Mouse (Mus musculus): Measurements from ENCODE around the gene Otub2. TPM values are rescaled to one million over a fixed set of nuclear protein-coding genes. Genes with fewer than 3 reads are reported as not detected.

Otub2 gene
- total RNA-seq (2014; rRNA removed; ENCODE audit: low replicate concordance) (8.6 and 12.2 TPM in 2 replicates), polyA plus RNA-seq (2015; fragmentation: Nextera tagmentation; extraction: Ambion mirVana) (5.0 and 5.7 TPM in 2 replicates)

DNA sequence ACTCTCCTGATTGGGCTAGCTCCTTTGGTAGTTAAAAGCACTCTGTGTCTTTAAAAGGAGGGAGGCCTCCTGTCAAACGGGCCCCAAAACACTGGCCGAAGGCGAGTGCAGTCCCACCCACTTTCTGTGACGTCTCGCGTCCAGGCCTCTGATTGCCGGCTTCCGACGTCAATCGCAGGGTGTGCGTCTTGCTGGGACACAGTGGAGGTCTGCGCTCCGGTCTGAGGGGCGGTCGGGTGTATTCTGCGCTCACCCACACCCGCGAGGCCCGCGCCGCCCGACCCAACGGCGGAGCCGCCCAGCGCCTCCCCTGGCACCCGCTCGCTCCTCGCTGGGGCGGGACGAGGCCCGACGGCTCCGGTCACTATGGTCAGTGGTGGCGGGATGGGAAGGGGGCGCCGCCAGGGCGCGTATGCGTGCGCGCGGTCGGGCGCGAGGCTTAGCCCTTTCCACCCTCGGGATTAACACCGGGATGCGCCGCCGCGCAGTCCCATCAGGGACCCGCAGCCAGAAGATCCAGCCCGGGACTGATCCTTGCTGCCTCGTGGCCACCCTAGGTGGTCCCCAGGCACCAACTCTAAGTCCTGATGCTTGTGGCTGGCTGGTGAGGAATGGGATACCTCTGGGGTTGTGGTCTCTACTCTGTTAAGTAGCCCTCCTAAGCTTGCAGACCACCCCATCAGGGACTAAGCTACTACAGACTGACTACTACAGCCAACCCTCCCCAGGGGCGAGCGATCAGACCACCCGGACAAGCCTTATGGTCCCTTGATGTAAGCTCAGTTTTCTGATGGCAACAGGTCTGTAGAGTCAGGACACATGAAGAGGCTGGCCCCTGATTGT lies at the start of gene Otub2:
Gene Otub2 (plus strand): TSS at position 178 of the 843 bp plus-strand sequence.
- Histone ChIP-seq H3K4me2 (ENCODE audit: low read depth, low read length) (peak within 1 kb of the TSS; percentile 66), H3K9me3 (replicated peaks; ENCODE audit: control insufficient read depth, low read length) (no peaks in the 10 kb centered on the region), H3K9ac (replicated peaks; ENCODE audit: low read depth, low read length) (peak within 1 kb of the TSS; percentile 75), H3K4me1 (ENCODE audit: control insufficient read depth, insufficient read depth) (peaks cover 13% of the 10 kb centered on the region), H3K27me3 (ENCODE audit: control insufficient read depth, insufficient read depth, low read length) (no peaks in the 10 kb centered on the region), H3K27ac (ENCODE audit: low read depth) (peak within 1 kb of the TSS; percentile 56), H3K36me3 (replicated peaks; ENCODE audit: control insufficient read depth, insufficient read depth, low read length) (no peaks in the 10 kb centered on the region), H3K4me3 (ENCODE audit: low read depth, low read length) (peak within 1 kb of the TSS; percentile 63)
- under 1% methylated on average over 58 of the region's 58 CpGs for WGBS
- no peak for TF ChIP-seq EP300 (IDR thresholded peaks at IDR 0.05; ENCODE audit: low read depth)
- TF ChIP-seq CTCF (IDR thresholded peaks at IDR 0.05; ENCODE audit: low read depth) = no peak
- ATAC-seq (ENCODE audit: insufficient read depth, low read depth) (peak; percentile 99), DNase-seq (ENCODE audit: low spot score) (peak; percentile 97)

DNA sequence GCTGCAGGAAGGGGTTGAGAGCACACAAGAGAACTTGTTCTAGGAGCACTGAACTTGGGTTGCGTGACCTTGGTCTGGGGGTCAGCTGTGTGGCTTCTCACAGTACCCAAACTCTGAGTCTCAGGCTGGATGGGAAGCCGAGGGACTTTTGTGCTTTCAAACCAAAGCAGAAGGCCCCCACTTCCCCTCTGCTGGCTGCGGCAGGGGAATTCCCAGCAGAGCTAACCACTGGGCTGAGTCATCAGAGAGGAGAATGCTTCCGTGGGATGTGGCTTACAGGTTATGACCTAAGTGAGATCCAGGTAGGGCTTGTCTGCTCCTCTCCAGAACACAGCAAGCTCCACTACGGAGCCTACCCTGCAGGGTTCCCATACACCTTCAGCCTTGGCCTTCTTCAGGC lies 47.3 kb upstream of the Otub2 start:
- Histone ChIP-seq H3K27me3 (ENCODE audit: control insufficient read depth, insufficient read depth, low read length) (no peaks in the 10 kb centered on the region), H3K4me1 (ENCODE audit: control insufficient read depth, insufficient read depth) (peaks cover 13% of the 10 kb centered on the region; the same call in 1 of the 2 replicates), H3K9ac (replicated peaks; ENCODE audit: low read depth, low read length) (no peak overlapping the region), H3K36me3 (replicated peaks; ENCODE audit: control insufficient read depth, insufficient read depth, low read length) (peaks cover 43% of the 10 kb centered on the region), H3K4me2 (ENCODE audit: low read depth, low read length) (no peak overlapping the region), H3K4me3 (ENCODE audit: low read depth, low read length) (no peak overlapping the region), H3K9me3 (replicated peaks; ENCODE audit: control insufficient read depth, low read length) (no peaks in the 10 kb centered on the region), H3K27ac (ENCODE audit: low read depth) (0 out of 2 replicates have a peak overlapping the region, but pooled peaks have one; percentile 15)
- TF ChIP-seq EP300 (IDR thresholded peaks at IDR 0.05; ENCODE audit: low read depth) (no peak), CTCF (IDR thresholded peaks at IDR 0.05; ENCODE audit: low read depth) (no peak)
- WGBS = 76% methylated on average over 5 of the region's 5 CpGs
- no peak for DNase-seq (ENCODE audit: low spot score)
- ATAC-seq (ENCODE audit: insufficient read depth, low read depth) = no peak

DNA sequence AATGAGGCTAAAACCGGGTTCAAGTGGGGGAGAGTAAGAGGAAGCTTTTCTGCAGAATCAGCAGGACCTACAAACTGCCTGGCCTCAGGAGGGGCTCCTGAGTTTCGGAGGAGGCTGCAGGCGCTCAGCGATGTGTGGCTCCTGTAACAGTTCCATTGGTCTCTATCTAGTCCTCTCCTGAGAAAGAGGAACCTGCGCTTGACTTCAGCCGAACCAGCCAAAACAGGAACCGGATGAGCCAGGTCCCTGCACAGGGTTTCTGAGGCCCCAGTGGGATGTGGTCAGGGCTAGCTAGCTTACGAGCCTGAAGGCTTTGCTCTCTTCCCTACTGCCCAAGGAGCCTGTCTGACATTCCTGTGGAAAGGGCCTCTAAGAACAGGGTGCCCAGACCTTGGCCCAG lies 45.0 kb upstream of the Otub2 start:
- DNase-seq (ENCODE audit: low spot score) (no peak), ATAC-seq (ENCODE audit: insufficient read depth, low read depth) (no peak)
- H3K27ac ChIP-seq (ENCODE audit: low read depth) = peak overlapping the region; percentile 9; the same call in 1 of the 2 replicates
- no peak overlapping the region for H3K9ac ChIP-seq (replicated peaks; ENCODE audit: low read depth, low read length)
- peaks cover 28% of the 10 kb centered on the region; the same call in 1 of the 2 replicates for H3K4me1 ChIP-seq (ENCODE audit: control insufficient read depth, insufficient read depth)
- no peak overlapping the region for H3K4me3 ChIP-seq (ENCODE audit: low read depth, low read length)
- no peaks in the 10 kb centered on the region for H3K9me3 ChIP-seq (replicated peaks; ENCODE audit: control insufficient read depth, low read length)
- TF ChIP-seq CTCF (IDR thresholded peaks at IDR 0.05; ENCODE audit: low read depth) (no peak), EP300 (IDR thresholded peaks at IDR 0.05; ENCODE audit: low read depth) (no peak)
- 75% methylated on average over 8 of the region's 8 CpGs for WGBS
- no peak overlapping the region for H3K4me2 ChIP-seq (ENCODE audit: low read depth, low read length)
- H3K27me3 ChIP-seq (ENCODE audit: control insufficient read depth, insufficient read depth, low read length) = no peaks in the 10 kb centered on the region
- peaks cover 43% of the 10 kb centered on the region for H3K36me3 ChIP-seq (replicated peaks; ENCODE audit: control insufficient read depth, insufficient read depth, low read length)

DNA sequence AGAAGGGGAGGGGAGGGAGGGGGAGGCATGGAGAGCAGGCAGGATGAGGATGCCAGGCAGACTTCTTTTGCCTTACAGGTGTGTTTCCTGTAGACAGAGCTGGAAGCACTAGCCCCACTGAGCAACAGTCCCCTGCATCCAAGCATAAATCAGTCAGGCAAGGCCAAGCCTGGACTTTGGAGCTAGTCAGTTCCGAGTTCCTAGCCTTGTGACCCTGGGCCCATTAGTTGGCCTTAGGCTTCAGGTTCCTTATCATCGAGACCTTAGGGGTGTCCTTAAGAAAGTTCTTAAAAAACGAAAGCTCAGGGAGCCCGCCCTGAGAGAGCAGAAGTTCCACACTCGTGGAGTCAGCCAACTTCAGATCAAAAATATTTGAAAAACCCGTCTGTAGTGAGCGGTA lies 43.5 kb upstream of the Otub2 start:
- Histone ChIP-seq H3K9me3 (replicated peaks; ENCODE audit: control insufficient read depth, low read length) (no peaks in the 10 kb centered on the region), H3K4me3 (ENCODE audit: low read depth, low read length) (no peak overlapping the region), H3K4me1 (ENCODE audit: control insufficient read depth, insufficient read depth) (peaks cover 17% of the 10 kb centered on the region; the same call in 1 of the 2 replicates), H3K27me3 (ENCODE audit: control insufficient read depth, insufficient read depth, low read length) (no peaks in the 10 kb centered on the region), H3K4me2 (ENCODE audit: low read depth, low read length) (no peak overlapping the region), H3K9ac (replicated peaks; ENCODE audit: low read depth, low read length) (no peak overlapping the region), H3K36me3 (replicated peaks; ENCODE audit: control insufficient read depth, insufficient read depth, low read length) (peaks cover 47% of the 10 kb centered on the region), H3K27ac (ENCODE audit: low read depth) (no peak overlapping the region)
- no peak for DNase-seq (ENCODE audit: low spot score)
- no peak for TF ChIP-seq EP300 (IDR thresholded peaks at IDR 0.05; ENCODE audit: low read depth)
- whole genome bisulfite sequencing = 83% methylated on average over 7 of the region's 7 CpGs
- ATAC-seq (ENCODE audit: insufficient read depth, low read depth) = no peak

DNA sequence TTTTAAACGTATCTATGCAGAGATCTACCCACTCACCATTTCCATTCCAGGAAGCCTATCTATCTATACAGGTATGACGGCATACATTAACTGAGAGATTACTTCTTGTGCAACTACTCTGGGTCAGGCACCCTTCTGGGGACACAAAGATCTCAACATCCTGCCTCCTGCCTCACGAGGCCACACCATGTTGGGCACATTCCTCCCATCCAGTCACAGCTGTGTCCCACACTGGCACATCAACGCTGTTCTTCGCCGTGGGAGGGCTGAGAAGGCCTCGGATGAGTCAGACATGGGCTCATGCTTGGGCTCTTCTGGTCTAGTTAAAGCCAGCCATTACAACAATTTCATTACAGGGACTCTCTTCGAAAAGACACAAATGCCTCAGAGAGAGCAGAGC lies 41.5 kb upstream of the Otub2 start:
- Histone ChIP-seq H3K27ac (ENCODE audit: low read depth) (0 out of 2 replicates have a peak overlapping the region, but pooled peaks have one; percentile 26), H3K27me3 (ENCODE audit: control insufficient read depth, insufficient read depth, low read length) (no peaks in the 10 kb centered on the region), H3K4me1 (ENCODE audit: control insufficient read depth, insufficient read depth) (peaks cover 14% of the 10 kb centered on the region; the same call in 1 of the 2 replicates), H3K9ac (replicated peaks; ENCODE audit: low read depth, low read length) (no peak overlapping the region), H3K9me3 (replicated peaks; ENCODE audit: control insufficient read depth, low read length) (no peaks in the 10 kb centered on the region), H3K4me2 (ENCODE audit: low read depth, low read length) (no peak overlapping the region), H3K36me3 (replicated peaks; ENCODE audit: control insufficient read depth, insufficient read depth, low read length) (peaks cover 41% of the 10 kb centered on the region), H3K4me3 (ENCODE audit: low read depth, low read length) (no peak overlapping the region)
- 56% methylated on average over 8 of the region's 8 CpGs for WGBS
- TF ChIP-seq EP300 (IDR thresholded peaks at IDR 0.05; ENCODE audit: low read depth) (no peak), CTCF (IDR thresholded peaks at IDR 0.05; ENCODE audit: low read depth) (no peak)
- DNase-seq (ENCODE audit: low spot score) (no peak), ATAC-seq (ENCODE audit: insufficient read depth, low read depth) (no peak)

Data from heart, postnatal 0 days (tissue).